Mouse (Mus musculus) stomach, postnatal 0 days (tissue): ENCODE measurements around the gene Rftn1. TPM values are rescaled to one million over a fixed set of nuclear protein-coding genes. Genes with fewer than 3 reads are reported as not detected.

Experiments
- ATAC-seq: fragments of 200-750 bp; cut with Nextera tagmentation; 2 replicates; pipeline ENCODE4 v1.8.0; 2017; ENCODE audit not compliant: low FRiP score, low TSS enrichment
- DNase-seq: peaks from one replicate; pipeline ENCODE4 v3.0.0-alpha.2; 2016; ENCODE audit warnings: low spot score
- H3K27ac ChIP-seq: fragments of 300-500 bp; sonication (generic); replicated peaks from 2 replicates; pipeline ENCODE4 v1.5.1; 2014; ENCODE audit warnings: mild to moderate bottlenecking, control low read depth
- H3K27me3 ChIP-seq: fragments of 300-500 bp; sonication (generic); 2 replicates; pipeline ENCODE4 v1.6.1; 2014; ENCODE audit warnings: low read length; ENCODE audit not compliant: control insufficient read depth, insufficient read depth
- H3K36me3 ChIP-seq: fragments of 300-500 bp; sonication (generic); 2 replicates; pipeline ENCODE4 v1.6.1; 2014; ENCODE audit warnings: low read length, mixed read lengths; ENCODE audit not compliant: control insufficient read depth, insufficient read depth
- H3K4me1 ChIP-seq: fragments of 300-500 bp; sonication (generic); replicated peaks from 2 replicates; pipeline ENCODE4 v1.6.1; 2014; ENCODE audit warnings: antibody characterized with exemption; ENCODE audit not compliant: control insufficient read depth, insufficient read depth
- H3K4me2 ChIP-seq: fragments of 300-500 bp; sonication (generic); replicated peaks from 2 replicates; pipeline ENCODE4 v1.6.1; 2014; ENCODE audit warnings: low read depth, mild to moderate bottlenecking, control low read depth, moderate library complexity
- H3K4me3 ChIP-seq: fragments of 300-500 bp; sonication (generic); 2 replicates; pipeline ENCODE4 v1.5.1; 2014; ENCODE audit warnings: low read depth, low read length, control low read depth
- H3K9ac ChIP-seq: fragments of 300-500 bp; sonication (generic); 2 replicates; pipeline ENCODE4 v1.6.1; 2014; ENCODE audit warnings: mild to moderate bottlenecking, low read length, control low read depth, mixed read lengths
- H3K9me3 ChIP-seq: fragments of 300-500 bp; sonication (generic); 2 replicates; pipeline ENCODE4 v1.6.1; 2016; ENCODE audit warnings: low read length; ENCODE audit not compliant: control insufficient read depth
- CTCF ChIP-seq: IDR thresholded peaks from 2 replicates; pipeline ENCODE4 v1.5.1; 2016; ENCODE audit warnings: antibody characterized with exemption, low read depth, mild to moderate bottlenecking, moderate library complexity
- EP300 ChIP-seq: optimal IDR thresholded peaks from 2 replicates; pipeline ENCODE3; 2016; ENCODE audit warnings: antibody characterized with exemption
- WGBS: fragments of 180-500 bp; shearing (Covaris S2); extraction: QIAGEN DNeasy Blood & Tissue Kit; methylation state at CpG from one replicate; pipeline ENCODE4 v1.1.7; 2014; 5-methylcytosine and 5-hydroxymethylcytosine counted together
- polyA plus RNA-seq: library from polyadenylated mRNA; unstranded; fragments of >200 nt; fragmentation: Nextera tagmentation; extraction: Ambion mirVana; gene quantifications from 2 replicates; pipeline ENCODE4 v1.2.1, GENCODE M21; 2015

Rftn1 gene
- polyA plus RNA-seq, 1 experiment from 2014 or later = 7.1 TPM

DNA sequence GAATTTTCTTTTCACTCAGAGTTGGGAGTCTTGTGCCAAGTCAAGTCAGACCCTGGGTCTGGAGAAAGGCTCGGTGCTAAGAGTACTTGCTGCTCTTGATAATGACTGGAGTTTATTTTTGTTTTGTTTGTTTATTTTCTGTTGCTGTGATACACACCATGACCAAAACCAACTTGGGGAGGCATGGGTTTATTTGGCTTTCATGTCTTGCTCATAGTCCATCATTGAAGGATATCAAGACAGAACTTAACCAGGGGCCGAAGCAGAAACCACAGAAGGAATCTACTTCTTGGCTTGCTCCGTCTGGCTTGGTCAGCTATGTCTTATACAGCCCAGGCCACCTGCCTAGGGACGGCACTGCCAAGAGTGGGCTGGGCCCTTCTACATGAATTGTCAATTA is 109.5 kb downstream of the Rftn1 start:
- no peak for DNase-seq
- Histone ChIP-seq H3K4me2 (no peak overlapping the region), H3K27me3 (no peaks in the 10 kb centered on the region), H3K4me3 (no peak overlapping the region), H3K27ac (no peak overlapping the region), H3K36me3 (no peaks in the 10 kb centered on the region), H3K4me1 (no peaks in the 10 kb centered on the region), H3K9me3 (no peaks in the 10 kb centered on the region), H3K9ac (no peak overlapping the region)
- no peak for ATAC-seq
- no peak for TF ChIP-seq CTCF
- no peak for TF ChIP-seq EP300
- WGBS = 74% methylated on average over 4 of the region's 4 CpGs

DNA sequence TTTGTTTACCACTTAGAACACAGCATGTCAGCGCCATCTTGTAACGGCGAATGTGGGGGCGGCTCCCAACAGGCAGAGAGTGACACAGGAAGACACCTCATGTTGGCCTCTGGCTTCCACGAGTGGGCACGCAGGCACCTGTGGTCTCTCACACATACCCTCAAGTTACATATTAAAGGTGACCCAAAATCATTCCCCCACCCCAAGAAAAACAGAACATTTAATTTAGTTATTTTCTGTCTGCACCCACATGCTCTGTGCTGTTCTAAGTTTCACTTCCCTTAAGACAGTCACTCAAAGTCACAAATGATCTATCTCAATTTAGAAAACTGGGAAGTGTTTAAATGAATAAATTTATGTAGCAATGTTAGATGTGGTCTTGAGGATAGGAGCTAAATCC is 111.7 kb downstream of the Rftn1 start:
- Histone ChIP-seq H3K4me2 (no peak overlapping the region), H3K9me3 (no peaks in the 10 kb centered on the region), H3K27ac (no peak overlapping the region), H3K4me3 (no peak overlapping the region), H3K9ac (no peak overlapping the region), H3K27me3 (no peaks in the 10 kb centered on the region), H3K36me3 (no peaks in the 10 kb centered on the region), H3K4me1 (no peaks in the 10 kb centered on the region)
- no peak for TF ChIP-seq CTCF
- TF ChIP-seq EP300 = no peak
- no peak for ATAC-seq
- DNase-seq = no peak
- 96% methylated on average over 6 of the region's 6 CpGs for WGBS

DNA sequence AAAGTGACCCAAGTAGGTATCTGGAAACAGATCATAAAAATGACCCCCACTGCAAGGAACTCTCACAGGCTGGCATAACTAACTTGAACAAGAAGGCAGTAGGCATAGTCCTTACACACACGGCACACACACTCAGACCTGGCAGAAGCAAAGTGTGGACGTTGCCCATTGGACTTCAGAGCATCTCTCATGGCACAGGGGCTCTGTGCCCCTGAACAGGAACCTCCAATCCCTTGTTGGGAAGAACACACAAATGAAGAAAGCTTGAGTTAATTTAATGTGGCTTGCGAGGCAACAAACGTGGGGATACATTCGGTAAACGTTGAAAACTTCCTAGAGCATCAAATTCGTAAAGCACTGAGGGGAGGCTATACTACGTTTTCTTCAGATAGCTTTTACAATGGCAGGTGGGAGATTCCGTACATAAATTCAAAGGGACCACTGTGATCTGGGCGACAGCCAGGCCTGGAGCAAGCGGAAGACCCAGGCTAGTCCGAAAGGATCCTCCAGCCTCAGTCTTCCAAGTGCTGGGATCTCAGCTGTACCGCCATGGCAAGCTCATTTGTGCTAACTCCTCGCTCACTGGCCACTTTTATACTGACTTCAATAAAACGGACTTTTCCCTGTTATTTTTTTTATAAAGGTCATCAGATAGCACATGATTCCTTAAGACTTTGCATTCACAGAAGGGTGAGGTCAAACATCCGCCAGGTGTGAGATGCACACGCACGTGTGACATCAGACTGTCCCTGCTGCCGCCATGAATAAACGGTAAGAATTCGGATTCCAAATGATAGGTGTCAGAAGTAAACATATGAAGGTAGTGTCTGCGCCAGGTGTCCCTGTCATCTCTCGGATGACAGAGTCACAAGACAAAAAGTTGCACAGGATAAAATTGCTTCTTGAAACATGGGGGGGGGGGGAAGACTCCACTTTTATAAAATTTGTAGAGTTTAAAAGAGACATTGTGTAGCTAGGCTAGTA is 117.2 kb downstream of the Rftn1 start:
- no peak overlapping the region for H3K27ac ChIP-seq
- DNase-seq (no peak), ATAC-seq (no peak)
- H3K4me1 ChIP-seq = no peaks in the 10 kb centered on the region
- H3K27me3 ChIP-seq = no peaks in the 10 kb centered on the region
- H3K36me3 ChIP-seq = no peaks in the 10 kb centered on the region
- 92% methylated on average over 23 of the region's 23 CpGs for WGBS
- no peak overlapping the region for H3K4me3 ChIP-seq
- no peak overlapping the region for H3K9ac ChIP-seq
- no peaks in the 10 kb centered on the region for H3K9me3 ChIP-seq
- TF ChIP-seq EP300 (no peak), CTCF (no peak)
- no peak overlapping the region for H3K4me2 ChIP-seq

DNA sequence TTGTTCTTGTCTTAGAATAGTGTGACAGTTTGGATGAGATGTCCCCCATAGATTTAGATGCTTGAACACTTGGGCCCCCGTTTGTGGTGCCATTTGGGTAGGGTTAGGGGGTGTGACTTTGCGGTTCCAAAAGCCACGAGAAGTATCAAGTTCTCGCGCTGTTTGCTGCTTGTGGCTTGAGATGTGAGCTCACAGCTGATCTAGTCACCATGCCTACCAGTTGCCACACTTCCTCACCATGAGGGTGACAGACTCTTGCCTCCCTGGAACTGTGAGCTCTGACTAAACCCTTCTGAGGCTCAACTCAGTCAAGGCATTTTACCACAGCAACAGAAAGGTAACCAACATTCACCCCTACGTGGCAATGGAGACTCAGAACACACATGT is 118.9 kb downstream of the Rftn1 start:
- no peak for DNase-seq
- no peak for ATAC-seq

DNA sequence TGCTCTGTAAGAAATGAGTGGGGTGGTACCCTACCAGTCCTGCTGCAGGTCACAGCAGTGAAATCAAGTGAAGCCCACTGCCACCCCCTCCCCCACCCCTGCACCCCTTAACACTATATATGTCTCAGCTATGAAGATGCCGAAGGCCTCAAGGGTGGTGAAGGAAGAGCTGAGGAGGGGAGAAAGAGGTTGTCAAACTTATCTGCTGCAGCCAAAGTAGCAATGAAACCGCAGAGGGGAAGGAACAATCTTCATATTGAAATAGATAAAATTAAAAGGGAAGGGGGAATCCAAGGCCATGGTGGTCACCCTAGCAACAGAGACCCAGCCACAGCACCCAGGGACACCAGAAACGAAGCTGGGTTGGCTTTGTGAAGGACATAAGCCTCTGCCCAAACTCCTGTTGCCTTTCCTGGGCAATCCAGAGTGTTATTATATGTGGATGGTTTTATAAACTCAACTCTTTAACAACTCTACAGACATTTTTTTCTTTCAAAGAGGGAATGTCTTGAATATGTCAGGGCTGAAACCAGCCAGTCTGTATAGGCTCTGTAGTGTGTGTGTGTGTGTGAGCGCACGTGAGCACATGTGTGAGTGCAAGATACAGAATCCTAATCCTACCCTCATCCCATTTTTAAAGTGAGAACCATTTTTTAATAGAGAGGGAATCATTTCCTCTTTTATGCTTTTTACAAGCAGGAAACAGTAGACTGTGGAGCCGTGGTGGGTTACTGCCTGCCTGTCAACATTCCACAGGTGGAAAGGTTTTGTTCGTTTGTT is 119.5 kb downstream of the Rftn1 start:
- TF ChIP-seq EP300 = no peak
- no peak for TF ChIP-seq CTCF
- H3K9me3 ChIP-seq = no peaks in the 10 kb centered on the region
- no peak for DNase-seq
- no peak overlapping the region for H3K4me3 ChIP-seq
- no peak for ATAC-seq
- WGBS = 76% methylated on average over 7 of the region's 7 CpGs
- H3K4me2 ChIP-seq = no peak overlapping the region
- H3K9ac ChIP-seq = no peak overlapping the region
- no peaks in the 10 kb centered on the region for H3K36me3 ChIP-seq
- H3K27ac ChIP-seq = no peak overlapping the region
- H3K27me3 ChIP-seq = no peaks in the 10 kb centered on the region
- no peaks in the 10 kb centered on the region for H3K4me1 ChIP-seq

More for the DNA sequence above, 118.9 kb downstream of the Rftn1 start:
- Histone ChIP-seq H3K9ac (no peak overlapping the region), H3K4me2 (no peak overlapping the region), H3K4me3 (no peak overlapping the region), H3K36me3 (no peaks in the 10 kb centered on the region), H3K4me1 (no peaks in the 10 kb centered on the region), H3K27ac (no peak overlapping the region), H3K9me3 (no peaks in the 10 kb centered on the region), H3K27me3 (no peaks in the 10 kb centered on the region)
- TF ChIP-seq EP300 (no peak), CTCF (no peak)
- WGBS = 72% methylated on average over 6 of the region's 6 CpGs
